Mouse (Mus musculus) thymus, adult 2 months (tissue): Measurements from ENCODE around the gene Gen1.

ENCODE experiments used
- CTCF ChIP-seq: fragments of 200-500 bp; IDR thresholded peaks from 2 replicates; pipeline ENCODE4 v1.5.1; 2012; ENCODE audit warnings: mild to moderate bottlenecking, control low read depth, low read length, moderate library complexity, borderline replicate concordance; ENCODE audit not compliant: control insufficient read depth, poor library complexity, insufficient read depth; ENCODE audit errors: extremely low read depth
- POLR2A ChIP-seq: fragments of 200-500 bp; IDR thresholded peaks from 2 replicates; pipeline ENCODE4 v1.6.1; 2012; ENCODE audit warnings: mild to moderate bottlenecking, low read length, control low read depth, moderate library complexity; ENCODE audit not compliant: control insufficient read depth, poor library complexity, insufficient read depth; ENCODE audit errors: extremely low read depth

- no peak for TF ChIP-seq CTCF
- TF ChIP-seq POLR2A, result no peak
Observed at GRCm38 (mm10) chr12:11214776-11215175, 50.8 kb downstream of the Gen1 start.
